Mouse (Mus musculus) natural killer cell, adult 2 months (primary cell): ENCODE measurements around the gene Pex7.
"Not testable (repeated sequence)": the region's sequence is repeated elsewhere in the genome, so short reads cannot be mapped to it uniquely, and the experiment has no call there.

Experiments used
- DNase-seq, 2 experiments: peaks; one replicate each; pipeline ENCODE4 v3.0.0; 2022; ENCODE audit warnings: low spot score in 2 of 2

Pex7 gene

DNA sequence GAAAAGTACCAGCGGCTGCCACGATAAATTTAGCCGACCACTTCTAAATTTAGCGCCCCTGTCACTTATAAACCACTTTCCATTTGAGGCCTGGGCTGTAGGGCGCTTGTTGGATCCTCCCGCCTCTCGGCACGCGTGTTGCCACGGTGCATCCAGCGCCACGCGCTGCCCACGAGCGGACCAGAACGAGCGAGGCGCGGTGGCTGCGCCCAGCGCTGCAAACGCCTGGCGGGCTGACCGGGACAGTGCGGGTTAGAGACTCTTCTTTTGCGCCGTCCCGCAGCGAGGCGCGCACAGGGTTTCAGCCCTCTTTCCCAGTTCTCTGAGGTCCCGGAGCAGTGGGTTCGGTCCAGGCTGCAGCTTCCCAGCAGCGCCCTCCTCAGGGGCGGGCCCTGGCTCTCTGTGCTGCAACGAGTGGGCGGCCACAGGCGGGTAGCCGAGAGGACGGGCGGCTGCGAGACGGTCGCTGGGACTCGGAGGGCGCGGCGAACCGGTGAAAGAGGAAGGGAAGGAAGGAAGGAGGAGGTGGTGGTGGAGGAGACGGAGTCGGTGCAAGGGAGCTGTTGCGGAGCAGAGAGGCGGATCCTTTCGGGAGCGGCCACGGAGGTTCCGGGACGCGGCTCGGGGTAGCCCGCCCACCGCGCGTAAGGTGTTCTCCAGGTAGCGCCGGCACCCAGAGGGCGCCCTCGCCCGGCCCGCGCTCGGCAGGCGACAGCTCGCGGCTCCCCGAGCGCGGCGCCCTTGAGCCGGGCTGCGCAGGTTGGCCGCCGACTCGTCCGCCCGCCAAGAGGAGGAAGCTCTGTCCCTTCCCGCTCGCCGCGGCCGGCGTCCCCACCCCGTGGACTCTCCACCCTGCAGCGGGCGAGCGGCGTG lies 26.3 kb upstream of the Pex7 start:
- peak; percentile 50 to 75 for DNase-seq

DNA sequence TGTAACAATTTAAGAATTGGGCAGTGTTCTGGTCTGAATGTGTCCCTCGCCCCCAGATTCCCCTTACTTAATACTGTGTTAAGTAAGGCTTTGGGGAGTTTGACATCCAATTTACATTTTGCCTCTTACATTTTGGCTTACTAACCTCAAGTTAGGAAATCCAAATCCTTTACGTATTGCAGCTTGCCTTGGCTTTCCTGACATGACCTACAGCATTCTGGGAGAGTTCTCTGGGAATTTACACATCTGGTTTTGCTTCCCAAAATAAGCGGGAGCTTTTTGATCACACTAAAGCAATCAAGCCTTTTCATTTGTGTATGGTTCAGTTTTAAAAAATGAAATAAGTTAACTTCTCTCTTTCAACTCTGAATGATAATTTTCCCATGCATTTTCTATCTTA lies 25.5 kb upstream of the Pex7 start:
- DNase-seq = no peak

DNA sequence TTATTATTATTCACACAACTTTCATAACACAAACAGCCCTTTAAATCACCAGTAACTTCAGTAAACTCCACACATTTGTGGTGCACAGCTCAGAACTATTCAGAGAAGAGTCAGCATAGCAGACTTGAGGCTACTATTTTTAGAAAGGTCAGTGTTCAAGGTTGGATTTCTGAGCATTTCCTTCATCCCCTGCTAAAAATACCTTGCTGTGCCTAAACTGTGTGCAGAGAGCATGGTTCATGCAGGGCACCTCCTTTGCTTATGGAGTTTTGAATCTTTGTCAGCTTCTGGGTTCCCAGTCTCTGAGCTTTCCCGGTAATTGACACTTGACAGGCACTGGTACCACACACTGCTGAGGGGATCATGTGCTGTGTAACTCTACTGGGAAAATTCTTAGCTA lies 20.7 kb upstream of the Pex7 start:
- DNase-seq = no peak

DNA sequence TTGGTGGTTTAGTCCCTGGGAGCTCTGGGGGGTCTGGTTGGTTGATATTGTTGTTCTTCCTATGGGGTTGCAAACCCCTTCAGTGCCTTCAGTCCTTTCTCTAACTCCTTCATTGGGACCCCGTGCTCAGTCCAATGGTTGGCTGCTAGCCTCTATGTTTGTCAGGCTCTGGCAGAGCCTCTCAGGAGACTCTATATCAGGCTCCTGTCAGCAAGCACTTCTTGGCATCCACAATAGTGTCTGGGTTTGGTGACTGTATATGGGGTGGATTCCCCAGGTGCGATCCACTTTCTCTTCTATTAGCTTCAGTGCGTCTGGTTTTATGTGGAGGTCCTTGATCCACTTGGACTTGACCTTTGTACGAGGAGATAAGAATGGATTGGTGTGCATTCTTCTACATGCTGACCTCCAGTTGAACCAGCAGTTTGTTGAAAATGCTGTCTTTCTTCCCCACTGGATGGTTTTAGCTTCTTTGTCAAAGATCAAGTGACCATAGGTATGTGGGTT lies 19.0 kb upstream of the Pex7 start:
- not testable (repeated sequence) for DNase-seq

DNA sequence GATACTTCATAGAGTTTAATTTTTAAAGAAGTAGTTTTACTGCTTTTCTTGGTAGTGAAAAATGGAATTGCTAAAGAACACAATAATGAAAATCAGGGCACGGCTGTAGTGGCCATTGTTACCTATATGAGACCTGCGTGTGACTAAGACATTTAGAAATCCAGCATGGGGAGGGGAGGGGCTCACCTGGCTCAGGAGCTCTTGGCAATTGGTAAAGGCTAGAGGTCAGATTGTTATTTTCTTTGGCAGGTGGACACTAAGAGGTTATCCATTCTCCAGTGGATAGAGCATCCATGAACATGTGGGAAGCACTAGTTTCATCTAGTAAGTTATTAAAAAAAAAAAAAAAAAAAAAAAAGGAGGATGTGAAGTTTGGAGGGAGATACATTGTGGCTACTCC lies 16.8 kb upstream of the Pex7 start:
- no peak for DNase-seq

DNA sequence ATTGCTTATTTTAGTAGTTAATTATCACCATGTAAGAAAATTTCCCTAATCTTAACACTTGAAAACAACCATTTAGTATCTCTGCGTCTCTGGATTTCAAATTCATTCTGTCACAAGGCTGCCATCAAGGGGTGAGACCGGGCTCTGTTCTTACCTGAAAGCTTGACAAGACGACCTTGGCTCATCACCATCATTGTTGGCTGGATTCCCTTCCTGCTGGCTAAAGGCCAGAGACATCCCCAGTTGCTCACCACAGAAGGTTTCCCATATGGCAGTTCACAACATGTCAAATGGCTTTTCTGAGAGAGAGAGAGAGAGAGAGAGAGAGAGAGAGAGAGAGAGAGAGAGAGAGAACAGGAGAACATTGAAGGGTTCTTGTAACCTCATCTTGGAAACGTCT lies 14.9 kb upstream of the Pex7 start:
- no peak for DNase-seq

DNA sequence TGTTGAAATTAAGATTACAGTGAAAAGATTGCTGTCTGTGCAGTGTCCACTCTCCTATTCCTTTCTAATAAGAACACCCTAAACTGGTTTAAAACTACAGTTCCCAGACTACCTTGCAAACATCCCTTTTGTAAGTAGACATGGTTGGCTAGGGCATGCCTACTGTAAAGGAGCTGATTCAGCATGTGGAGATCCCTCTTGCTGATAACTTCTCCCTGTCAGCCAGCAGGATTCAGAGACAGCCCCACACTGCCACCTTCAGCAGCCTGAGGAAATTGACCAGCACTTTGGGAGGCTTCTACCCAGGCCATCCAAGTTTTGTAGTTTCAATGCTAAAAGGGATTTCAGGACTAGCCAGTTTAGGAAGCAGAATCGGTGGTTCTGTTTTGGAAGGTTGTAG lies 7.8 kb upstream of the Pex7 start:
- no peak for DNase-seq

DNA sequence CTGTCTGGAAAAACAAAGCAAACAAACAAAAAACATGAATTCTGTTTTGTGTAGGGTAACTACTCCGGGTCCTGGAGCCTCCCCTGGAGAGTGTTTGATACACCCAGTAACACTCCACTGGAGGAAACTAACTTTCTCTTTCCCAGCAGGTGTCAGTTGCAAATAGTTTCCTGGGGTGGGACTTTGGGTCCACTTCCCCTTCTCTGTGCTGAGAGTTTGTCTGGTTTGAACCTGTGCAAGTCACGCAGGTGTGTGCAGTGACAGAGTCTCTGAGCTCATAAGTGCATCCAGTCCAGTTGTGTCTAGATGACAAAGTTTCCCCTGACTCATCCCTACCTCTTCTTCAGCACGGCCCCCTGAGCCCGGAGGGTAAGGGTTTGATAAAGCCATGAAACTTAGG lies 6.3 kb upstream of the Pex7 start:
- no peak for DNase-seq

DNA sequence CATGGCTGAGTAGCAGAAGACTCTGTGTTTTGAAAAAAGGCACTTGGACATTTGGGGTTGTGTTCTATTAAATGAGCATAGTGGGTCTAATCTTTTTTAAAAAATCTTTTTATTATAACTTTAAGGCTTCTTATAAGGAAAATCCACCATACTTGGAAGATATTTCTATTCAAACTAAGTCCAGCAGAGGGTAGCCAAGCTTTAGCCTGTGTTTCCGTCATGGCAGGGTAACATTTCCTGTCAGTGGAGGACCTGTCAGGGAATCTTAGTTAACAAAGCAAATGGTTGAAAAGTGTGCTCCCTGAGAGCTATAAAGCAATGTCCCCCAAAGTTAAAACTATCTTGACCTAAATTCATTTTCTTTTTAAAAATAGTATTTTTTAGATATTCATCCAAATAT lies 4.1 kb upstream of the Pex7 start:
- no peak for DNase-seq

DNA sequence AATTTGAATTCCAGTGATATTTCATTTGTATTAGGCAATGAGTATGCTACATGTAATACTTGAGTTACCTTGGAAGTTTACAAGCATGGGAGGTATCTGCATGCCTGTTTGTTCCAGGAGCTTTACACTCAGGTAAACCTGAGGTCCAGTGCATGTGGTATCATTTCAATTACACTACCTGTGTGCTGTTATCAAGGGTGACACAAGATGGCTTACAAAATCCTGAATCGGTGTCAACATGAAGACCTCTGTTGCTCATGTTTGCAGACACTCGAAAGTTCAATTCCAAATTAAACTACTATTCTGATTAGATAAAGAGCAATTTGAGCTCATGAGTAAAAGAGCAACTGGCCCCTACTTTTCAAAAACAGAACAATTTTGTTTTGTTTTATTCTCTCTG lies 3.0 kb upstream of the Pex7 start:
- DNase-seq = no peak

DNA sequence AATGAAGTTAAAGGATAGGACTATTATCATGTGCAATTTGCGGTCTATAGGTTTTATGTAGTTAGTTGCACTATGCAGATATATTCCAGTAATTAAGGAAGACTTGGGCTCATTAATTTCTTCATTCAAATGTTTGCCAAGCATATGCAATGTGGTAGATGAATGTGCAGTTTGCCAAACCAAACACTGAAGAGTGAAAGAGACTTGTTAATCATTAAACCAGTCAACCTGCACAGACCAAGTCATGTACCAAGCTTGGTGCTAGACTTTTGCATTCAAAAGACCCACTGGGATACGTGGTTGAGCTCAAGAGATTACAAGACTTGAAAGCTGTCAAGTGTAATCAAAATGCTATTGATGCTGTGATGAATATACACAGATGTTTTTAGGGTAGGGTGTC lies 587 bp upstream of the Pex7 start:
- no peak for DNase-seq

DNA sequence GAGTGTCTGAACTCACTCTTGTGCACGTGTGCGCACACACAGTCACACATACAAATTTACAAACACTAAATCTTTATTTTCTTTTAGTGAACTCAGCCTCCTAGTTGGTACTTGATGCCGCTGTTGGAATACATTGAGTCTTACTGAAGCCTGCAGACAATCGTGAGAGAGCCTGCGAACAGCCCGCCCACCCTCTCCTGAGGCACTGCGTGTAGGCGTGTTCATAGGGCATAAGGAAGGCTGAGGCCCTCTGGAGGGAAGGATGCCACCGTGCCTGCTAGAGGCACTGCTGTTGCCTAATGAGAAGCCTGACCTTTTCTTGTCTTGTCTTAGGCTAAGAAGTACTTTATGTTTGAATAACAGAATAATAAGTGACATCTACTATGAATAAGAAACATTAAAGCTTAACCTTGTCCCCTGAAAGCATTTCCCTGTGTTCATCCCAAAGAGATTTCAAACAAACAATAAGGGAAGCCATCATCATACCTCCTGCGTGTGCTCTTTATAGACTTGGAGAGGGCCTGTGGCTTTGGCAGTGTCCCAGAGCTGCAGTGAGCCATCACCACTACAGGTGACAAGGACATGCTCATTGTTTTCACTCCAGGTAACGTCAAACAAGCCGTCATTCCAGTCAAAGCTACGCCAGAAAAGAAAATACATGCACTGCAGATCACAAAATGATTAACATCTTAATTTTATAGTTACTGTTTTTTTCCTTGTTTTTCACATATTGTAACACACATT lies 3.2 kb downstream of the Pex7 start:
- DNase-seq = no peak

DNA sequence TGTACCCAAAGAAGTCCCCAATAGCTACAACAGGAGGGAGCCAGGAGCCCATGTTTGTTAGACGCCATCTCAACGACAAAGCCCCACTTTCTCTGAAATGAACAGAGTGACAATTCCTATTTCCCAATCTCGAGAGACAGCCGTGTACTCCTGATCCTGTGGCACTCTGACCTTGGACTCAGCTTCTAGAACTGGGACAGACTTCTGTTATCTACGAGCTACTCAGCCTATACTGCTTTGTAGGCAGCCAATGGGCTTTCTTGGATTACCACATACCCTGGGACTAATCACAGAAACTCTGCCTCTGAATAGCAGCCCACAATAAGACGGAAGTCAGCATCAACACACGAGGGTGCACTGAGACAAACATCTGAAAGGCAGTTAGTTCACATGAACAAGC lies 5.5 kb downstream of the Pex7 start:
- DNase-seq = no peak

DNA sequence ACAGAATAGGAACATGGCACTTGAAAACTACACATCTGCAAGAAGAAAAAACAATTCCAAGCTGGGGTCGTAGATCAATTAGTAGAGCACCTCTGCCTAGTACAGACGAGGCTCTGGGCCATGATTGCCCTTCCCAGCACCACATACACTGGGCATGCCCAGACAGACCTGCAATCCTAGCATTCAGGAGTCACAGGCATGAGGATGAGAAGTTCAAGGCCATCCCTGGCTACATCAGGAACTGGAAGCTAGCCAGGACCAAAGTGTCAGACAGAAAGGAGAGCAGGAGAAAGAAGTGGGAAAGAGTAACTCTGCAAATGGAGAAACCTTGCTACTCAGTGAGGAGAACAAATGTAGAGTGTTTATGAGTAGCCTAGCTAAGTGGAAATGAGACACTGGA lies 7.3 kb downstream of the Pex7 start:
- no peak for DNase-seq

DNA sequence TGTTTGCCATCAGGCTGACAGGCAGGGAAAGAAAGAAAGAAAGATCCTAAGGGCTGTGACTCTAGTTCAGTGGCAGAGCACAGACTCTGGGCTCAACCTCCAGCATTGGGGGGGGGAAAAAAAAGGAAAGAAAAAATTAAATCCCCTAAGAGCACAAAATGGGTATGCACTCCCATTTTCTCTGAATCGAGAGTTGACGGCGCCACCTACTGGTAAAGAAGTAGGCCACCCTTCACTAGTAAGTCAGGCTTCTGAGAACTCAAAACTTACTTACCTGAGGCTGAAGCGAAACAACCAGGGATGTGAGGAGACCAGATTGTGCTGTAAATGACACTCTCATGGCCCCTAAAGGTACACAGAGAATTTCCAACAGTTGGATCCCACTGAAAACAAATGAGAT lies 13.5 kb downstream of the Pex7 start:
- peak; percentile 24 to 56 for DNase-seq

DNA sequence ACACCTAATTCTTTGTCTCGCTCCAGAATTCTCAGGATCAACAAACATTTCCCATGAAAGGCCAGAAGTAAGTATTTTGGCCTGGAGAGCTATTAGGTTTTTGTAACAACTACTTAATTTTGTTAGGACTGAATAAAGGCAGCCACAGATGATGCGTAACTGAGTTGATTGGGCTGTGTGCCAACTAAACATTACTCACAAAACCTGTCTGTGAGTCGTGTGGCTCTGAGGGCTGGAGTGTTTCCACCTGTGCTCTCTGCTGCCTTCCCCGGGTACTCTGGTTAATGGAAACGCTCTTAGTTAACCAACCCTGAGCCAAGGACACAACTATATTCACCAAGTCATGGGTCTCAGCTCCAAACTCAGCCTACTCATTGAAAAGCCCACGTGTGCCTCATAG lies 14.3 kb downstream of the Pex7 start:
- no peak for DNase-seq

DNA sequence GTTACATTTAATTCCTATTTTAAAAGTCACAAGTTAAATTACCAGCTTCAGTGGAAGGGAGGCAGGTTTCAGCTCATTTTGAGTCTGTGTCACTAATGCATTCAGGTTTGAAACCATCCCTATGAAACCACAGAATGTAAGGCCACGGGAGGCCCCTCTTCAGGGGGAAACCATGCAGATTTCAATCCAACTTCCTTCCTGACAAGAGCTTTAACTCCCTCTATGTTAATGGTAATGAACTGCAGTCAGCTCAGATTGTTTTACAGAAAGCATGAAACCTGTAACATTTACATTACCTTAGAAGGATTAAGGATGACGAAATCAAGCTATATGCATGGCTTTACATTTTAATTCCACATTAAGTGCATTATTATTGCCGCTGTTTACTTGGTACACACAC lies 15.8 kb downstream of the Pex7 start:
- no peak for DNase-seq

DNA sequence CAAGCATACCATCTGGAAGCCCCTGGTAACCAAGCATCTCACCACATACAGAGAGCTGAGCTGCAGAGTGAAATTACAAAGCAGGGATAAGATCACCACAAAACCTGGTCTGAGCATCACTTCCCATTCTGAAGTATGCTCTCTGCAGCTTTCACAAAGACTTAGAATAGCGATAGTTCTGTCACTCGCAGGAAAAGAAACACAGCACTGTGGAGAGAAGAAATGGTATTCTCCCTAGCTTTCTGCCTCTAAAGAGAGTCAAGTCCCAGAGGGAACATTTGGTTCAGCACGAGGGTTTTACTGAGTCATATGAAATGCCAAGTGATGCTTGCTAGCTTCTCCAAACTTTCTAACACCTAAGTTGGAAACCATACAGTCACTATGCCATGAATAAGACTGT lies 17.6 kb downstream of the Pex7 start:
- no peak for DNase-seq

DNA sequence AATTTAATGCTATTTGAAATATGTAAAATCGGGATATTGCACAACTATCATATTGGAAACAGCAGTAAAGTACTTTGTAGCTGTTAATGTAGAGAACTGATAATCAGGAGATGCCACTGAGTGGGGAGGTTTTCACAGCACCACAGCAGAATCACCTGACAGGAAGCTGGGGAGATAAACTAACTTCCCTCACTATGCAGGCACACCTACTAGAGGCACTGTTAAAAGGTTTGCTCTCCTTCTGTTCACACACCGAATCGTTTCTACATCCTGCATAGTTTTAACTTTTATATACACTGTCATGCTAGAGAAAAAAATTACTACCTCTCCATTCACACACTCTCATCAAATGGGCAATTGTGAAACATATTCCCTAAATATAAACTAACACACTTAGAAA lies 21.2 kb downstream of the Pex7 start:
- no peak for DNase-seq

DNA sequence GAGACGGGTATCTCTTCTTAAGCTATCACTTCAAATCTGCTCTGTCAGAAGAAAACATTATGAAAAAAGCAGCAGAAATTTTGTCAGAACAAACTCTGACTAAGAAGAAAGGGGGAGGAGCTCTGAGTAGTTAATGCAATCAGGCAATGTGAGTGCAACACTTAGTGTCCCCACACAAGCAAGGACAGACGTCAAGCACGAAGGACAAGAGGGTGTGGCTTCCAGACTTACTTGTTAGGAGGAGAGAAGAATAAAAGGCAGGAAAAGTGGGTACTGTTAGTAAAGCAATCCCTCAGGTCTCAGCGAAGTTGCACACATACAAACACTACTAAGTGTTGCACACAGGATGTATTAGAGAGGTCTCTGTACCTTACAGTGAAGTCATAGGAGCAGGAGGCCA lies 23.1 kb downstream of the Pex7 start:
- no peak for DNase-seq

DNA sequence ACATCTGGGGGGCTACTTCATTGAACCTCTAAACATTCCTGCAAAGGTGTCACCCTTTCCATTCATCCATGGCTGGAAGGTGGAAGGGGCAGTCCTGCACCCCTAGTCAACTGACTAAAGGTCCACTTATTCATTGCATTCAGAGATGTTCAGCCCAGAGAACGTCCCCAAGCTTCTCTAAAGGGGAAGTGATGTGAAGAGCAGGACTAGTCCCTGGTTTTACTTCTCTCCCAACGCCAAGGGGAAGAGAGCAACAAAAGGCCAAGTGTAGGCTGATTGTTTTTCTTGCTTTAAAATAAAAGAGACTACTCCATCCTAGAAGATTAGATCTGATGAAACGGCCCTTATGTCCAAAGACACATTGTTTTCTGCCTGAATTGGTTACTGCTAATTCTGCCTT lies 27.1 kb downstream of the Pex7 start:
- no peak for DNase-seq

DNA sequence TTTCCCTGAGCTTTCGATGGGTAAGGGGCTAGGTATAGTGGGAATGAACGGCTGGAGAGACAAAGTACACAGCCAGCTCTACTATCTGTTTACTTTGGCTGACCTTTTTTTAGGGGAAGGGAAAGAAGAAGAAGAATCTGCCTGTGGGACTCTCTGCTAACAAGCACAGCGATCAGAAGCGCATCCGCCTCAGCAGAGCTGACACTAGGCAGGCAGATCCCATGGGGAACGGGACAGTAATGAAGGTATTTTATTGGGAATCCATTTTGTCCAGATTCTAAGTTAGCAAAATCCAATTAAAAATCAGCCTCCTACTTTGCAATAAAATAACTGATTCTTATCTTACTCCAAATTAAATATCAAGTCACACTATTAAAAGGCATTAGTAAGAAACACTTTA lies 28.3 kb downstream of the Pex7 start:
- DNase-seq = no peak

DNA sequence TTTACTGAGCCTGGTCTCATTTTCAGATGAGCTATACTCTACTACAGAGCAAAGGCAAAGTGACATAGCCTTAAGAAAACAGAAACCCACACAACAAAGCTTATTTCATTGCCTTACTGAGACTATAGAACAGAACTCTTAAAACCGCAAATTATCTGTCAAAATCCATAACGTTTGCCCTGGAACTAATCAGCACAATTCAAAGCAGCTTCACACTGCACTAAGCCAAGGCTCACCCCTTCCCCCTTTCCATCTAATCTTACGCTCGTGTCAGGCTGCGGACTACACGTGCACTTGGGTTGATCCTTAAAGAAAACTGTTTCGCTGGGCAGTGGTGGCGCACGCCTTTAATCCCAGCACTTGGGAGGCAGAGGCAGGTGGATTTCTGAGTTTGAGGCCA lies 29.8 kb downstream of the Pex7 start:
- no peak for DNase-seq
